Mouse (Mus musculus): ENCODE measurements at regions not wholly inside any gene's neighbourhood (a gene's known extent, or its start where the extent isn't known, plus 50 kb on each side); places are given as distances from the start of the nearest gene placed in this dataset.

DNA sequence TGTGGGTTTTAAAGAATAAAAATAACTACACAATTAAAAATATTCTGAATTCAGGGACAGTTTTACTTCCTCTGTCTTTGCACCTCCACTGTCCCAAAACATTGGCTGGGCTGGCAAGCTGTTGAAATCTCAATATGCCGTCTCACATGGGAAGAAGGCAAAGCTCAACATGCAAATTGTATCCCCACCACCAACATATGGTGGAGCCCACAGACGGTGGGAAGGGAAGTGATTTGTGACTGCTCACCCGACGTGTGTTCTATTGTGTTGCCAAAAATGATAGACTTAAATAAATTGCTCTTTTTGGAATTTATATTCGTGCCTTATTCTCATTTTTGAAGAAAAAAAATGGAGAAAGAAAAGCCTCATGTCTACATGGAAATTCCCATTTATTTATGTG is 105.6 kb downstream of the Fam204a start:
- TF ChIP-seq CTCF (IDR thresholded peaks at IDR 0.05; ENCODE audit: borderline replicate concordance, insufficient read depth, low read depth, low read length) = no peak
- TF ChIP-seq POLR2A (IDR thresholded peaks at IDR 0.05; ENCODE audit: borderline replicate concordance, insufficient read depth, low read length) = no peak

All from cerebellum, adult 2 months (tissue).